Mouse (Mus musculus): Measurements from ENCODE around the gene Crtc3. TPM values are rescaled to one million over a fixed set of nuclear protein-coding genes. Genes with fewer than 3 reads are reported as not detected.
A peak's percentile ranks its signal among the peaks of the same experiment; 100 is the strongest.

Crtc3 gene
- polyA plus RNA-seq, 1 experiment from 2014 or later, result 21.6 TPM

DNA sequence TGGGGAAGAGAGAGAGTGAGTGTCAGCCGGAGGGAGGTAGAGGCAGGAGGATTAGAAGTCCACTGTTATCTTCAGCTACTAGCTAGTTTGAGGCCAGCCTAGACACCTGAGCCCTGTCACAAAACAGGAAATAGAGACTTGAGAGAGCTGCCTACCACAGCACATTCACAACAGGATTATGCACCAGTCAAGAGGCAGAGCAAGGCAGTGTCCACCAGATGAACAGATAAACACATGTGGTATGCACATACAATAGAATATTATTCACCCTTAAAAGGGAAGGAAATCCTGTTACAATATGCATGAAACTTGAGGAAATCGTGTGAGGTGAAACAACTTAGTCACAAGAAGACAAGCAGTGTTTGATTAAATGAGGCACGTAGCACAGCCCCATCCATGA is 16.4 kb downstream of the Crtc3 start:
- Histone ChIP-seq H3K4me2 (ENCODE audit: low read depth, low read length) (no peak overlapping the region), H3K27me3 (replicated peaks; ENCODE audit: control insufficient read depth, insufficient read depth, low read length) (no peaks in the 10 kb centered on the region), H3K9ac (ENCODE audit: low read depth, low read length) (no peak overlapping the region), H3K27ac (replicated peaks; ENCODE audit: low read depth, low read length) (no peak overlapping the region), H3K9me3 (ENCODE audit: control insufficient read depth, low read length) (no peaks in the 10 kb centered on the region), H3K4me1 (ENCODE audit: control insufficient read depth, insufficient read depth, low read length) (peaks cover 13% of the 10 kb centered on the region), H3K36me3 (ENCODE audit: control insufficient read depth, insufficient read depth, low read length) (peaks cover 10% of the 10 kb centered on the region; the same call in 1 of the 2 replicates), H3K4me3 (ENCODE audit: low read depth, low read length) (no peak overlapping the region)
- ATAC-seq (ENCODE audit: low read depth), result no peak
- WGBS, result 56% methylated on average over 3 of the region's 3 CpGs
- no peak for DNase-seq (ENCODE audit: low spot score)

DNA sequence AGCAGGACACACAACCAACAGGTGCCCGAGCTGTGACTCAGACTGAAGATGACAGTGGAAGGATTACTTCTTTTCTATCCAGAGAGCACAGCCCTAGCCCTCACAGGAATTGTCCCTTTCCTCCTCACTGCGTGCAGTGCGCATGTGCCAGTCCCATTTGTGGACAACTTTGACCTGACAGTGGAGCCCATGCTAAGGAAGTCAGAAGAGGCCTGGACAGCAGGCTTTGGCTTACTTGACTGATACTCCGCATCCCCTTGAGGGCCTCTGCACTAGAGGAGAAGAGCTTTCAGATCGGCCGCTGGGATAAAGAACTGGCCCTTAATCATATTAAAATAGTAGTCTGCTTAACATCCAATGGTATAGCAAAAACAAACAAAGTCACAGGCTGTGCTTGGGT is 17.8 kb downstream of the Crtc3 start:
- H3K36me3 ChIP-seq (ENCODE audit: control insufficient read depth, insufficient read depth, low read length), result 0 out of 2 replicates have a peak, but pooled peaks cover 7% of the 10 kb centered on the region
- 85% methylated on average over 6 of the region's 6 CpGs for WGBS
- H3K9ac ChIP-seq (ENCODE audit: low read depth, low read length), result no peak overlapping the region
- H3K27me3 ChIP-seq (replicated peaks; ENCODE audit: control insufficient read depth, insufficient read depth, low read length), result no peaks in the 10 kb centered on the region
- H3K4me2 ChIP-seq (ENCODE audit: low read depth, low read length), result no peak overlapping the region
- H3K4me3 ChIP-seq (ENCODE audit: low read depth, low read length), result no peak overlapping the region
- ATAC-seq (ENCODE audit: low read depth), result no peak
- peaks cover 27% of the 10 kb centered on the region for H3K4me1 ChIP-seq (ENCODE audit: control insufficient read depth, insufficient read depth, low read length)
- no peak for DNase-seq (ENCODE audit: low spot score)
- no peaks in the 10 kb centered on the region for H3K9me3 ChIP-seq (ENCODE audit: control insufficient read depth, low read length)
- H3K27ac ChIP-seq (replicated peaks; ENCODE audit: low read depth, low read length), result no peak overlapping the region

DNA sequence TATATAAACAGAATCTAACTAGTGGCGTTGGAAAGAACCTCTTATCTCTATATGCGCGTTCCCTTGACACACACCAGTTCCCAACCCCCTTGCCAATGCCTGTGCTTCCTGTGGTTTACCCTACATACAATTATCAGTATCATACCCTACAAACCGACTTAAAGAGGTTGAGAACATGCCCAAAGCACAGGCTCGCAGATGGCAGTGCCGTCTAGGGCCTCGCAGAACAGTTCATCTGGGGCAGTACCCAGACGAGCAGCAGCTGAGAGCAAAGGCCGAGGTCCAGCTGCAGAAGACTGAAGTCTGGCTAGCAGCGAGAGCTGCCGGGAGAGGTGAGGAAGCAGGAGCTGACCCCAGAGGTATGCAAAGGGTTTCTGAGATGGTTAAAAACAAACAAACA is 21.5 kb downstream of the Crtc3 start:
- no peak for DNase-seq (ENCODE audit: low spot score)
- H3K9ac ChIP-seq (ENCODE audit: low read depth, low read length), result no peak overlapping the region
- H3K4me2 ChIP-seq (ENCODE audit: low read depth, low read length), result no peak overlapping the region
- WGBS, result 46% methylated on average over 11 of the region's 11 CpGs
- peak overlapping the region; percentile 77 for H3K27ac ChIP-seq (replicated peaks; ENCODE audit: low read depth, low read length)
- H3K36me3 ChIP-seq (ENCODE audit: control insufficient read depth, insufficient read depth, low read length), result no peaks in the 10 kb centered on the region
- H3K4me1 ChIP-seq (ENCODE audit: control insufficient read depth, insufficient read depth, low read length), result peaks cover 28% of the 10 kb centered on the region
- no peaks in the 10 kb centered on the region for H3K9me3 ChIP-seq (ENCODE audit: control insufficient read depth, low read length)
- H3K27me3 ChIP-seq (replicated peaks; ENCODE audit: control insufficient read depth, insufficient read depth, low read length), result no peaks in the 10 kb centered on the region
- no peak overlapping the region for H3K4me3 ChIP-seq (ENCODE audit: low read depth, low read length)
- ATAC-seq (ENCODE audit: low read depth), result no peak

DNA sequence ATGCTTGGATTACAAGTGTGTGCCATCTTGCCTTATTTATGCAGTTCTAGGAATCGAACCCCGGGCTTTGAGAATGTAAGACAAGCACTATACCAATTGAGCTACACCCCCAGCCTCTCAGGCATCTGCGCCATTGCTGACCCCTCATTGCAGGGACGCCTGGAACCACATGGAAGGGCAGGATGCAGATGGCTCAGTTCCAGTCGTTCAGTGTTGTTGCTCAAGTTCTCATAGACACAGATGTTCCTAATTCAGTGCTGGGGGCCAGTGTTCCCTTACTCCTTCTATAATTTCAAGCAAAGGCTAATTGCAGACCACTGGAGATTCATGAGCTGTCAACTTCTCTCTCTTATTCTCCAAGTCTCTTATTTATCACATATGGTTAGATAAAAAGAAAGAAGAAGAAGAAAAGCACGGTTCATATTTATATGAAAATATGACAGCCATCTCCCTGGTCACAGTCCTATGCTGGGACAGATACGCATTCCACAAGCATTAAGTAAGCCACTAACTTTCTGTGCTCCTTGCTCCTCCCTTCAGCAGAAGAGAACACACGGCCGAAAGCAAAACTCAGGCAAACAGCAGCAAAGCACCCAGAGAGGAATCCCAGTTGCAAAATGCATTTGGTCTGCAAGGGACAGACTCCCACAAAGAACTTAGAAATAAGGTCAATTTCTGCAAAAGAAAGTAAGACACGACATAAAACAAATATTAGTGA is 22.3 kb downstream of the Crtc3 start:
- ATAC-seq (ENCODE audit: low read depth) (peak; percentile 76), DNase-seq (ENCODE audit: low spot score) (peak; percentile 93)
- Histone ChIP-seq H3K36me3 (ENCODE audit: control insufficient read depth, insufficient read depth, low read length) (no peaks in the 10 kb centered on the region), H3K27ac (replicated peaks; ENCODE audit: low read depth, low read length) (peak overlapping the region; percentile 77), H3K4me3 (ENCODE audit: low read depth, low read length) (no peak overlapping the region), H3K4me2 (ENCODE audit: low read depth, low read length) (peak overlapping the region; percentile 14; the same call in 1 of the 2 replicates), H3K9me3 (ENCODE audit: control insufficient read depth, low read length) (no peaks in the 10 kb centered on the region), H3K27me3 (replicated peaks; ENCODE audit: control insufficient read depth, insufficient read depth, low read length) (no peaks in the 10 kb centered on the region), H3K9ac (ENCODE audit: low read depth, low read length) (no peak overlapping the region), H3K4me1 (ENCODE audit: control insufficient read depth, insufficient read depth, low read length) (peaks cover 28% of the 10 kb centered on the region)
- 21% methylated on average over 10 of the region's 10 CpGs for WGBS

DNA sequence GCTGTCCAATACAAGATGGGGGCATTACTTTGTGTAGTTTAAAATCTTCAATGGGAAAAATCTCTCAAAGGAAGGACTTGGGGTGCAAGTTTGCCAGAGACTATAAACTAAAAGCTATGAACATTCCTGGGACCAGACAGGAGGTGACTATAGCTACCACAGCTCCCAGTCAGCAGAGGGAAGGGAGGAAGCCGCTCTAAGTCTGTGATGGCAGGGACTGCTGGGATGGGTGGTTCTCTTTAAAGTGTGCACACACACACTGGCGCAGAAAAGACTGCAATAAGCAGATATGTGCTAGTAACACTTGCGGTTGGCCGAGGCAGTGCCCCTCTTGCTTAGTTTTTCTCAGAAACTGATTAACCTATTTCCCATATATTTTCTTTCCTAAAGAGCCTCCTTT is 27.6 kb downstream of the Crtc3 start:
- Histone ChIP-seq H3K27ac (replicated peaks; ENCODE audit: low read depth, low read length) (no peak overlapping the region), H3K9ac (ENCODE audit: low read depth, low read length) (no peak overlapping the region), H3K9me3 (ENCODE audit: control insufficient read depth, low read length) (no peaks in the 10 kb centered on the region), H3K36me3 (ENCODE audit: control insufficient read depth, insufficient read depth, low read length) (0 out of 2 replicates have a peak, but pooled peaks cover 8% of the 10 kb centered on the region), H3K4me1 (ENCODE audit: control insufficient read depth, insufficient read depth, low read length) (peaks cover 26% of the 10 kb centered on the region), H3K4me3 (ENCODE audit: low read depth, low read length) (no peak overlapping the region), H3K4me2 (ENCODE audit: low read depth, low read length) (no peak overlapping the region), H3K27me3 (replicated peaks; ENCODE audit: control insufficient read depth, insufficient read depth, low read length) (no peaks in the 10 kb centered on the region)
- ATAC-seq (ENCODE audit: low read depth) (no peak), DNase-seq (ENCODE audit: low spot score) (no peak)
- WGBS, result 98% methylated on average over 4 of the region's 4 CpGs

DNA sequence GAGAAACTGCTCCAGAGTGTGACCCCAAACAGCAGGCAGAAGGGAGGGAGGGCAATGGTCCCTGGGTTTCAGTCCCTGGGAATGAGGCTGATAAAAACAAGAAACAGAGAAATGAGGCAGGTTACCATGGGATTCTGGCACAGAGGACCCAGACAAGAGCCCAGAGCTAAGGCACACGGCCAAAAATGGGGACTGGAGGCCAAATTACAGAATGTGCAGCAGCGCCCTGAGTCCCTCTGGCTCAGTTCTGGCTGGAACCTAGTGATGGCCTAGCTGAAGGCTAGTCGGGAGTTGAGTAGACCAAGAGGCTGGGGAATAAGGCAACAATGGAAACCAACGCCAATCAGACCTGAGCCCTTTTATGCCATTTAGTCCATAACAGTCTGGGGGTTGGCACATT is 28.1 kb downstream of the Crtc3 start:
- peaks cover 26% of the 10 kb centered on the region for H3K4me1 ChIP-seq (ENCODE audit: control insufficient read depth, insufficient read depth, low read length)
- peak; percentile 20; the same call in 1 of the 2 replicates for ATAC-seq (ENCODE audit: low read depth)
- H3K27ac ChIP-seq (replicated peaks; ENCODE audit: low read depth, low read length), result no peak overlapping the region
- H3K36me3 ChIP-seq (ENCODE audit: control insufficient read depth, insufficient read depth, low read length), result 0 out of 2 replicates have a peak, but pooled peaks cover 8% of the 10 kb centered on the region
- no peak for DNase-seq (ENCODE audit: low spot score)
- no peaks in the 10 kb centered on the region for H3K9me3 ChIP-seq (ENCODE audit: control insufficient read depth, low read length)
- H3K4me2 ChIP-seq (ENCODE audit: low read depth, low read length), result no peak overlapping the region
- no peak overlapping the region for H3K9ac ChIP-seq (ENCODE audit: low read depth, low read length)
- H3K27me3 ChIP-seq (replicated peaks; ENCODE audit: control insufficient read depth, insufficient read depth, low read length), result no peaks in the 10 kb centered on the region
- H3K4me3 ChIP-seq (ENCODE audit: low read depth, low read length), result no peak overlapping the region
- WGBS, result 71% methylated on average over 4 of the region's 4 CpGs

DNA sequence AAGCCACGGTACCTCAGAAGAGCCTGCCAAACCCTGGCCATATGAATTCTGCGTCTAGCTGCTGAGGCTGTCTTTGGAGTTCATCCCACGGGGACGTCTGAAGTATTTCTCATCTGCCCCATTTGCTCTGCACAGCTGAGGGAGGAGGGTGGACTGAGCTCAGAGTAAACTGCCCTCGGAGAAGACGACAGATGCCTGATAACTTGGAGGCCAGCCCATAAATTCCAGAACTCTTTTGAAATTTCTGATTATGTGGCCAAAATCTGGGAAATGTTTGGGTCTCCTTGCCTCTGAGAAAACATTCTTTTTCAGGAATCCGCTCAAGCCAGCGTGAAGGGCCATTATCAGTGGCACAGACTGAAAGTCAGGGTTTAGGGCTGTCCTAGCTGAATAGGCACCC is 30.8 kb downstream of the Crtc3 start:
- H3K27ac ChIP-seq (replicated peaks; ENCODE audit: low read depth, low read length), result peak overlapping the region; percentile 74
- DNase-seq (ENCODE audit: low spot score) (peak; percentile 88), ATAC-seq (ENCODE audit: low read depth) (peak; percentile 67; the same call in 1 of the 2 replicates)
- H3K4me2 ChIP-seq (ENCODE audit: low read depth, low read length), result 0 out of 2 replicates have a peak overlapping the region, but pooled peaks have one; percentile 23
- H3K9me3 ChIP-seq (ENCODE audit: control insufficient read depth, low read length), result no peaks in the 10 kb centered on the region
- 0 out of 2 replicates have a peak, but pooled peaks cover 8% of the 10 kb centered on the region for H3K36me3 ChIP-seq (ENCODE audit: control insufficient read depth, insufficient read depth, low read length)
- peaks cover 42% of the 10 kb centered on the region for H3K4me1 ChIP-seq (ENCODE audit: control insufficient read depth, insufficient read depth, low read length)
- H3K9ac ChIP-seq (ENCODE audit: low read depth, low read length), result no peak overlapping the region
- no peak overlapping the region for H3K4me3 ChIP-seq (ENCODE audit: low read depth, low read length)
- H3K27me3 ChIP-seq (replicated peaks; ENCODE audit: control insufficient read depth, insufficient read depth, low read length), result no peaks in the 10 kb centered on the region
- 36% methylated on average over 8 of the region's 8 CpGs for WGBS

DNA sequence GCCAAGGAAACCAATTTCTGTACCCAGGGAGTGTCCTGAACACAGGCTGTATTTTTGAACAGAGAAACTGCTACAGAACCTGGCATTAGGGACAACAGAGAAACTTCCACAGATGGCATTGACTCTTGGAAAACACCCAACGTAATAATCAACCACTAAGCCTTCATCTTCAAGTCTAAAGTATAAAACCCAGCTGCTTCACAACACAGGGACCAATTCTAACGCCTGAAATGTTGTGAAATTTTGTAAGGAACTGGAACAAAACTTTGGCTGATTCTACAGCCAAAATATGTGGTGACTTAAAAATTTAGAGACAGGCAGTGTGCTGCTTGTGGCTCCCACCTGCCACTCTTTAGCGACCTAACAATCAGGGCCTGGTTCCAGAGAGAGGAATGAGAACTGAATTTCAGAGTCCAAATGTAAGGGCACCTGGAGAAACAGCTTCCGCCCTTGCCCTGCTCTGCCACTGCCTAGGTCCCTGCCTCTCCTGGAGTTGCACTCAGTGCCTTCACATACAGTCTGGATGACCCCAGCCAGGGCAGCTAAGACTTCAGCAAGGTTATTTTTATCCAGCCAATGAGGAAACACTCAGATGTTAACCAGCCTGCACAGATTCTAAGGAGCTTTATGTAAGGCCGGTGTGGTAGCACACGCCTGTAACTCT is 33.2 kb downstream of the Crtc3 start:
- Histone ChIP-seq H3K36me3 (ENCODE audit: control insufficient read depth, insufficient read depth, low read length) (0 out of 2 replicates have a peak, but pooled peaks cover 8% of the 10 kb centered on the region), H3K9ac (ENCODE audit: low read depth, low read length) (no peak overlapping the region), H3K9me3 (ENCODE audit: control insufficient read depth, low read length) (no peaks in the 10 kb centered on the region), H3K4me2 (ENCODE audit: low read depth, low read length) (no peak overlapping the region), H3K27me3 (replicated peaks; ENCODE audit: control insufficient read depth, insufficient read depth, low read length) (no peaks in the 10 kb centered on the region), H3K27ac (replicated peaks; ENCODE audit: low read depth, low read length) (peak overlapping the region; percentile 56), H3K4me1 (ENCODE audit: control insufficient read depth, insufficient read depth, low read length) (peaks cover 53% of the 10 kb centered on the region), H3K4me3 (ENCODE audit: low read depth, low read length) (no peak overlapping the region)
- peak; percentile 51 for DNase-seq (ENCODE audit: low spot score)
- ATAC-seq (ENCODE audit: low read depth), result peak; percentile 6
- 57% methylated on average over 6 of the region's 6 CpGs for WGBS

Data from embryonic facial prominence, embryonic 14.5 days (tissue).